Mouse (Mus musculus) embryonic facial prominence, embryonic 11.5 days (tissue): ENCODE data around the gene Mapk9. TPM values are rescaled to one million over a fixed set of nuclear protein-coding genes. Genes with fewer than 3 reads are reported as not detected.
A peak's percentile ranks its signal among the peaks of the same experiment; 100 is the strongest.

Experiments used
- ATAC-seq: fragments of 200-750 bp; cut with Nextera tagmentation; replicated peaks from 2 replicates; pipeline ENCODE4 v1.8.0; 2017; ENCODE audit warnings: low read depth; ENCODE audit not compliant: insufficient number of reproducible peaks, low FRiP score, low TSS enrichment
- DNase-seq: peaks from one replicate; pipeline ENCODE4 v3.0.0-alpha.2; 2015; ENCODE audit warnings: low spot score
- H3K27ac ChIP-seq: fragments of 300-500 bp; sonication (generic); replicated peaks from 2 replicates; pipeline ENCODE4 v1.5.1; 2014; ENCODE audit warnings: mild to moderate bottlenecking, low read depth, low read length, control low read depth
- H3K27me3 ChIP-seq: fragments of 300-500 bp; sonication (generic); 2 replicates; pipeline ENCODE4 v1.6.1; 2014; ENCODE audit warnings: mild to moderate bottlenecking, low read length, moderate library complexity, mixed read lengths; ENCODE audit not compliant: control insufficient read depth, insufficient read depth
- H3K36me3 ChIP-seq: fragments of 300-500 bp; sonication (generic); replicated peaks from 2 replicates; pipeline ENCODE4 v1.6.1; 2014; ENCODE audit warnings: low read depth, mild to moderate bottlenecking, low read length, moderate library complexity, mixed read lengths; ENCODE audit not compliant: control insufficient read depth, insufficient read depth
- H3K4me1 ChIP-seq: fragments of 300-500 bp; sonication (generic); 2 replicates; pipeline ENCODE4 v1.6.1; 2014; ENCODE audit warnings: low read length, mixed read lengths; ENCODE audit not compliant: control insufficient read depth, insufficient read depth
- H3K4me2 ChIP-seq: fragments of 300-500 bp; sonication (generic); 2 replicates; pipeline ENCODE4 v1.6.1; 2014; ENCODE audit warnings: low read depth, mild to moderate bottlenecking, control low read depth, low read length, moderate library complexity
- H3K4me3 ChIP-seq: fragments of 300-500 bp; sonication (generic); 2 replicates; pipeline ENCODE4 v1.5.1; 2014; ENCODE audit warnings: low read depth, low read length, control low read depth
- H3K9ac ChIP-seq: fragments of 300-500 bp; sonication (generic); replicated peaks from 2 replicates; pipeline ENCODE4 v1.6.1; 2014; ENCODE audit warnings: mild to moderate bottlenecking, control low read depth, low read length
- H3K9me3 ChIP-seq: fragments of 300-500 bp; sonication (generic); replicated peaks from 2 replicates; pipeline ENCODE4 v1.6.1; 2016; ENCODE audit warnings: mild to moderate bottlenecking, low read length, inconsistent platforms, mixed read lengths; ENCODE audit not compliant: control insufficient read depth
- WGBS: fragments of 180-500 bp; shearing (Covaris S2); extraction: QIAGEN DNeasy Blood & Tissue Kit; methylation state at CpG from one replicate; pipeline ENCODE4 v1.1.7; 2014; 5-methylcytosine and 5-hydroxymethylcytosine counted together
- polyA plus RNA-seq: library from polyadenylated mRNA; unstranded; fragments of >200 nt; fragmentation: Nextera tagmentation; extraction: Ambion mirVana; gene quantifications from 2 replicates; pipeline ENCODE4 v1.2.1, GENCODE M21; 2014

Gene Mapk9
- polyA plus RNA-seq, 1 experiment from 2014 or later: 43.1 TPM

- H3K4me2 ChIP-seq: no peak overlapping the region
- H3K27me3 ChIP-seq: no peaks in the 10 kb centered on the region
- H3K4me1 ChIP-seq: no peaks in the 10 kb centered on the region
- no peaks in the 10 kb centered on the region for H3K9me3 ChIP-seq
- no peak overlapping the region for H3K4me3 ChIP-seq
- H3K27ac ChIP-seq: no peak overlapping the region
- no peak overlapping the region for H3K9ac ChIP-seq
- no peaks in the 10 kb centered on the region for H3K36me3 ChIP-seq
- 85% methylated on average over 5 of the region's 5 CpGs for whole genome bisulfite sequencing
- no peak for ATAC-seq
- DNase-seq: no peak
Observed at GRCm38 (mm10) chr11:49855144-49855543, 8.6 kb downstream of the Mapk9 start.

GRCm38 (mm10) chr11:49861139-49861538 is 14.6 kb downstream of the Mapk9 start:
- no peak overlapping the region for H3K9ac ChIP-seq
- no peak overlapping the region for H3K27ac ChIP-seq
- DNase-seq (no peak), ATAC-seq (no peak)
- H3K36me3 ChIP-seq: no peaks in the 10 kb centered on the region
- no peaks in the 10 kb centered on the region for H3K9me3 ChIP-seq
- H3K27me3 ChIP-seq: no peaks in the 10 kb centered on the region
- WGBS: 89% methylated on average over 4 of the region's 4 CpGs
- no peak overlapping the region for H3K4me2 ChIP-seq
- H3K4me1 ChIP-seq: no peaks in the 10 kb centered on the region
- H3K4me3 ChIP-seq: no peak overlapping the region

- ATAC-seq: no peak
- Histone ChIP-seq H3K9me3 (no peaks in the 10 kb centered on the region), H3K36me3 (no peaks in the 10 kb centered on the region)
Observed at GRCm38 (mm10) chr11:49863926-49864325, 17.4 kb downstream of the Mapk9 start.

GRCm38 (mm10) chr11:49867320-49867719 is 20.8 kb downstream of the Mapk9 start:
- H3K9ac ChIP-seq: no peak overlapping the region
- no peak for DNase-seq
- WGBS: 88% methylated on average over 5 of the region's 5 CpGs
- no peaks in the 10 kb centered on the region for H3K27me3 ChIP-seq
- no peaks in the 10 kb centered on the region for H3K36me3 ChIP-seq
- no peak overlapping the region for H3K27ac ChIP-seq
- no peak overlapping the region for H3K4me3 ChIP-seq
- H3K9me3 ChIP-seq: no peaks in the 10 kb centered on the region
- ATAC-seq: no peak
- no peak overlapping the region for H3K4me2 ChIP-seq
- no peaks in the 10 kb centered on the region for H3K4me1 ChIP-seq

More at GRCm38 (mm10) chr11:49863926-49864325, 17.4 kb downstream of the Mapk9 start:
- DNase-seq: no peak
- Histone ChIP-seq H3K27me3 (no peaks in the 10 kb centered on the region), H3K4me1 (no peaks in the 10 kb centered on the region), H3K4me3 (no peak overlapping the region), H3K9ac (no peak overlapping the region), H3K27ac (no peak overlapping the region), H3K4me2 (no peak overlapping the region)

- H3K9me3 ChIP-seq: no peaks in the 10 kb centered on the region
- H3K27me3 ChIP-seq: no peaks in the 10 kb centered on the region
- H3K27ac ChIP-seq: no peak overlapping the region
- no peaks in the 10 kb centered on the region for H3K4me1 ChIP-seq
- no peak overlapping the region for H3K4me2 ChIP-seq
- ATAC-seq (peak; percentile 56; the same call in 1 of the 2 replicates), DNase-seq (peak; percentile 69)
- no peak overlapping the region for H3K9ac ChIP-seq
- no peaks in the 10 kb centered on the region for H3K36me3 ChIP-seq
- H3K4me3 ChIP-seq: no peak overlapping the region
Observed at GRCm38 (mm10) chr11:49869762-49870161, 23.2 kb downstream of the Mapk9 start.

GRCm38 (mm10) chr11:49871914-49872313 is 25.4 kb downstream of the Mapk9 start:
- Histone ChIP-seq H3K36me3 (no peaks in the 10 kb centered on the region), H3K4me2 (no peak overlapping the region), H3K9ac (no peak overlapping the region), H3K4me1 (no peaks in the 10 kb centered on the region), H3K27ac (no peak overlapping the region; the same call in 1 of the 2 replicates), H3K9me3 (no peaks in the 10 kb centered on the region), H3K27me3 (no peaks in the 10 kb centered on the region), H3K4me3 (no peak overlapping the region)
- DNase-seq: peak; percentile 75
- WGBS: 54% methylated on average over 6 of the region's 6 CpGs
- ATAC-seq: no peak

- no peak for ATAC-seq
- DNase-seq: no peak
- H3K4me1 ChIP-seq: no peaks in the 10 kb centered on the region
- 94% methylated on average over 6 of the region's 6 CpGs for WGBS
- H3K36me3 ChIP-seq: no peaks in the 10 kb centered on the region
- H3K4me3 ChIP-seq: no peak overlapping the region
- no peak overlapping the region for H3K27ac ChIP-seq
- H3K9me3 ChIP-seq: no peaks in the 10 kb centered on the region
- no peak overlapping the region for H3K9ac ChIP-seq
- H3K27me3 ChIP-seq: no peaks in the 10 kb centered on the region
- H3K4me2 ChIP-seq: no peak overlapping the region
Observed at GRCm38 (mm10) chr11:49872779-49873178, 26.2 kb downstream of the Mapk9 start.

- WGBS: 89% methylated on average over 8 of the region's 8 CpGs
- H3K36me3 ChIP-seq: no peaks in the 10 kb centered on the region; the same call in 1 of the 2 replicates
- H3K9me3 ChIP-seq: no peaks in the 10 kb centered on the region
- H3K9ac ChIP-seq: no peak overlapping the region
- ATAC-seq: no peak
- no peak for DNase-seq
- no peaks in the 10 kb centered on the region for H3K4me1 ChIP-seq
- H3K27ac ChIP-seq: no peak overlapping the region
- no peak overlapping the region for H3K4me2 ChIP-seq
- H3K27me3 ChIP-seq: no peaks in the 10 kb centered on the region
- no peak overlapping the region for H3K4me3 ChIP-seq
Observed at GRCm38 (mm10) chr11:49876948-49877817, 30.6 kb downstream of the Mapk9 start.
